Mouse (Mus musculus) WW6 (cell line): ENCODE results near the gene Derl3.
"Not testable (repeated sequence)": the region's sequence is repeated elsewhere in the genome, so short reads cannot be mapped to it uniquely, and the experiment has no call there.

Experiments used
- DNase-seq: peaks from one replicate; pipeline ENCODE4 v3.0.0-alpha.2; 2013; ENCODE audit warnings: low read depth, low spot score

The Derl3 gene

GRCm38 (mm10) chr10:75893089-75893750, at the start of gene Derl3:
Gene Derl3, plus strand, starts transcription at chr10:75893413.
- DNase-seq = peak; percentile 96

- DNase-seq = not testable (repeated sequence)
Measured at GRCm38 (mm10) chr10:75843898-75844297, 49.3 kb upstream of the Derl3 start.

GRCm38 (mm10) chr10:75844800-75845199, 48.4 kb upstream of the Derl3 start:
- no peak for DNase-seq

- no peak for DNase-seq
Measured at GRCm38 (mm10) chr10:75845306-75845930, 47.8 kb upstream of the Derl3 start.

GRCm38 (mm10) chr10:75848382-75848781, 44.8 kb upstream of the Derl3 start:
- no peak for DNase-seq

- no peak for DNase-seq
Measured at GRCm38 (mm10) chr10:75851076-75851475, 42.1 kb upstream of the Derl3 start.

- DNase-seq = no peak
Measured at GRCm38 (mm10) chr10:75851681-75852080, 41.5 kb upstream of the Derl3 start.

GRCm38 (mm10) chr10:75852539-75853125, 40.6 kb upstream of the Derl3 start:
- no peak for DNase-seq

GRCm38 (mm10) chr10:75853452-75853851, 39.8 kb upstream of the Derl3 start:
- peak; percentile 66 for DNase-seq

GRCm38 (mm10) chr10:75854096-75854495, 39.1 kb upstream of the Derl3 start:
- no peak for DNase-seq

- DNase-seq = no peak
Measured at GRCm38 (mm10) chr10:75854791-75855190, 38.4 kb upstream of the Derl3 start.

GRCm38 (mm10) chr10:75855416-75855981, 37.7 kb upstream of the Derl3 start:
- DNase-seq = no peak

- no peak for DNase-seq
Measured at GRCm38 (mm10) chr10:75856155-75856907, 36.9 kb upstream of the Derl3 start.

GRCm38 (mm10) chr10:75856976-75857375, 36.2 kb upstream of the Derl3 start:
- no peak for DNase-seq

GRCm38 (mm10) chr10:75857598-75857997, 35.6 kb upstream of the Derl3 start:
- no peak for DNase-seq

- no peak for DNase-seq
Measured at GRCm38 (mm10) chr10:75859107-75859746, 34.0 kb upstream of the Derl3 start.

GRCm38 (mm10) chr10:75859786-75860470, 33.3 kb upstream of the Derl3 start, which contains the start of gene Mif:
Gene Mif, minus strand, starts transcription at chr10:75860240.
- peak; percentile 87 for DNase-seq

- DNase-seq = no peak
Measured at GRCm38 (mm10) chr10:75860746-75861145, 32.5 kb upstream of the Derl3 start.

- no peak for DNase-seq
Measured at GRCm38 (mm10) chr10:75861587-75861986, 31.6 kb upstream of the Derl3 start.

GRCm38 (mm10) chr10:75872025-75872914, 20.9 kb upstream of the Derl3 start:
- no peak for DNase-seq
